Mouse (Mus musculus) embryonic facial prominence, embryonic 11.5 days (tissue): ENCODE measurements around the gene Plppr4. TPM values are rescaled to one million over a fixed set of nuclear protein-coding genes. Genes with fewer than 3 reads are reported as not detected.

Experiments used
- ATAC-seq: fragments of 200-750 bp; cut with Nextera tagmentation; replicated peaks from 2 replicates; pipeline ENCODE4 v1.8.0; 2017; ENCODE audit warnings: low read depth; ENCODE audit not compliant: insufficient number of reproducible peaks, low FRiP score, low TSS enrichment
- DNase-seq: peaks from one replicate; pipeline ENCODE4 v3.0.0-alpha.2; 2015; ENCODE audit warnings: low spot score
- H3K27ac ChIP-seq: fragments of 300-500 bp; sonication (generic); replicated peaks from 2 replicates; pipeline ENCODE4 v1.5.1; 2014; ENCODE audit warnings: mild to moderate bottlenecking, low read depth, low read length, control low read depth
- H3K27me3 ChIP-seq: fragments of 300-500 bp; sonication (generic); 2 replicates; pipeline ENCODE4 v1.6.1; 2014; ENCODE audit warnings: mild to moderate bottlenecking, low read length, moderate library complexity, mixed read lengths; ENCODE audit not compliant: control insufficient read depth, insufficient read depth
- H3K36me3 ChIP-seq: fragments of 300-500 bp; sonication (generic); replicated peaks from 2 replicates; pipeline ENCODE4 v1.6.1; 2014; ENCODE audit warnings: low read depth, mild to moderate bottlenecking, low read length, moderate library complexity, mixed read lengths; ENCODE audit not compliant: control insufficient read depth, insufficient read depth
- H3K4me1 ChIP-seq: fragments of 300-500 bp; sonication (generic); 2 replicates; pipeline ENCODE4 v1.6.1; 2014; ENCODE audit warnings: low read length, mixed read lengths; ENCODE audit not compliant: control insufficient read depth, insufficient read depth
- H3K4me2 ChIP-seq: fragments of 300-500 bp; sonication (generic); 2 replicates; pipeline ENCODE4 v1.6.1; 2014; ENCODE audit warnings: low read depth, mild to moderate bottlenecking, control low read depth, low read length, moderate library complexity
- H3K4me3 ChIP-seq: fragments of 300-500 bp; sonication (generic); 2 replicates; pipeline ENCODE4 v1.5.1; 2014; ENCODE audit warnings: low read depth, low read length, control low read depth
- H3K9ac ChIP-seq: fragments of 300-500 bp; sonication (generic); replicated peaks from 2 replicates; pipeline ENCODE4 v1.6.1; 2014; ENCODE audit warnings: mild to moderate bottlenecking, control low read depth, low read length
- H3K9me3 ChIP-seq: fragments of 300-500 bp; sonication (generic); replicated peaks from 2 replicates; pipeline ENCODE4 v1.6.1; 2016; ENCODE audit warnings: mild to moderate bottlenecking, low read length, inconsistent platforms, mixed read lengths; ENCODE audit not compliant: control insufficient read depth
- WGBS: fragments of 180-500 bp; shearing (Covaris S2); extraction: QIAGEN DNeasy Blood & Tissue Kit; methylation state at CpG from one replicate; pipeline ENCODE4 v1.1.7; 2014; 5-methylcytosine and 5-hydroxymethylcytosine counted together
- polyA plus RNA-seq: library from polyadenylated mRNA; unstranded; fragments of >200 nt; fragmentation: Nextera tagmentation; extraction: Ambion mirVana; gene quantifications from 2 replicates; pipeline ENCODE4 v1.2.1, GENCODE M21; 2014

The Plppr4 gene
- polyA plus RNA-seq, 1 experiment from 2014 or later, result 0.35 TPM

DNA sequence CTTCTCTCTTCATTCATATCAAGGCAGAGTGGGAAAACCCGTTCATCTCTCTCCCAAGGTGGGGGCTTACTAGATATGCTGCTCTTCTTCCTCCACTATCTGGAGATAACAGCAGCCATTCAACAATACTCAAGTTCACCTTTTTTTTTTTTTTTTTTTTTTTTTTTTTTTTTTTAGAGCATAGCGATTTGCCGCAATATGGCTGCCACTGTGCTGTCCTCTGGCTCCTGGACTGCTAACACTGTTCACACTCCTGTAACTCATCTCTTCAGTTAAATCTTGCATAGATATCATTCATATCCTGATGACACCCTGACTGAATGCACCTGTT is 51.1 kb downstream of the Plppr4 start:
- 90% methylated on average over 3 of the region's 3 CpGs for WGBS
- Histone ChIP-seq H3K9ac (no peak overlapping the region), H3K4me3 (no peak overlapping the region), H3K9me3 (no peaks in the 10 kb centered on the region), H3K27me3 (no peaks in the 10 kb centered on the region), H3K4me2 (no peak overlapping the region), H3K4me1 (no peaks in the 10 kb centered on the region), H3K27ac (no peak overlapping the region), H3K36me3 (no peaks in the 10 kb centered on the region)
- no peak for ATAC-seq
- no peak for DNase-seq

DNA sequence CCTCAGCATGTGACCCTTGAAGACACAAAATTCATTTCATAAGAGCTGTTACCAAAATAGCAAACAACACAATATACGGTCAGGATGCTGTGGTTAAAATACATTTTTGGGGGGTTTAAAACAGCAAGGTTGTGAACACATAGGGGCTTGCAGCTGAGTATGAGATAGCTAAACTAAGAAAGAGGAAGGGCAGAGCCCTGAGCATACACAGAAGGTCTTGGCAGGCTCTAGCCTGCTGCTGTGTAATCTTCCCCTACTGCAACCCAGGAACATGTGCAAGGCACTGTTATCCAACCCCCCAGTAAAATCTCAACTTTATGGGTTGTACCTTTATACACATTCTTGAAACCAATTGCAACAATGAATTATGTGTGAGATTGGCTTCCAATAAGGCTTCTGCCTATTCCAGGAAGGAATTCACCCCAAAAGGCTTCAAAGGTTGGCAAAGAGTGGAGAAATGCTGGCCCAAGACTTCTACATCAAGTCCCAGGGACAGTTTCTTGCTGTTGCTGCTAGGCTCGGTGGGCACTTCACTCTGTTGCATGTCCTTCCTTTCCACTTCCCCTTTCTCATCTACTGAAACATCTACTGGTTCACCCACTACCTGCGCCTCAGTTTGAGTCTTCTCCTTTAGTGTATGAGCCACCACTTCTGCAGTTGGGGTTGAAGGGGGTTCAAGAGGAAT is 51.6 kb downstream of the Plppr4 start:
- Histone ChIP-seq H3K36me3 (no peaks in the 10 kb centered on the region), H3K9me3 (no peaks in the 10 kb centered on the region), H3K9ac (no peak overlapping the region), H3K4me1 (no peaks in the 10 kb centered on the region), H3K4me2 (no peak overlapping the region), H3K27ac (no peak overlapping the region), H3K4me3 (no peak overlapping the region), H3K27me3 (no peaks in the 10 kb centered on the region)
- ATAC-seq (no peak), DNase-seq (no peak)
- 93% methylated on average over 3 of the region's 3 CpGs for WGBS

DNA sequence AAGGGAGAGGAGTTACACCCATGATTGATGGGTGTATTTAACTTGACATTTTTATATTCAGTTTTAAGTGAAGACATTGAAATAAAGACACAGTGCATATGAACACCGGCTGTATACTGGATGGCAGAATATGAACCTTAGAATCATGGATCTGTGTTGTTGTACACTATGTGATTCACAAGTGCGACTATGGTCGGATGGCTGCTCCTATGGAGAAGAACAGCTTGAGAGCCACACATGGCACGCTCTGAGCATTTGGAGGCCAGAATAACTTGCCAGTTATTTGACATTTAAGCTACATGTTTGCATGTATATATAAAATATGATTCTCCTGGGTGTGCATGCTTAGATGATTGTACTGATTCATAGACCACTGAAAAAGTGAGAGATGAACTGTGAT is 53.1 kb downstream of the Plppr4 start:
- ATAC-seq, result no peak
- Histone ChIP-seq H3K4me3 (no peak overlapping the region), H3K9ac (no peak overlapping the region), H3K4me1 (no peaks in the 10 kb centered on the region), H3K27ac (no peak overlapping the region), H3K27me3 (no peaks in the 10 kb centered on the region), H3K36me3 (no peaks in the 10 kb centered on the region), H3K9me3 (no peaks in the 10 kb centered on the region), H3K4me2 (no peak overlapping the region)
- DNase-seq, result no peak
- WGBS, result 93% methylated on average over 4 of the region's 4 CpGs

DNA sequence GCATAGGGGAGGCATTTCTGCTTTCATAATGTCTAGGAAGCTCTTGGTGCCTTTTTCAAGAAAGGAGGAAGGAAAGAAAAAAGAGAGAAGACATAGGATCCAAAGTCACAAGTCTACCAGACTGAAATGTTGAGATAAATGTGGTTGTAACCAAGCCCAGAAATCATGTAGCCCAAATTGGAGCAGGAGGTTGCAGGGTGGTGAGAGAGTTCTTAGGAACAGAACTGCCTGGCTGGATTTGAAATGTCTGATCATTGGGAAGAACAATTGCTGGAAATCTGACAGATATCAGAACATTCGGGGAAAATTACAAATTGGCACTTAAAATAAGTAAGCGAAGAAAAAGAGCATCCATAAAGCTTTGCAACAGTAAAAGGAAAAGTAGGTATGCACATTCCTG is 56.6 kb downstream of the Plppr4 start:
- Histone ChIP-seq H3K4me3 (no peak overlapping the region), H3K9me3 (no peaks in the 10 kb centered on the region), H3K27me3 (no peaks in the 10 kb centered on the region), H3K4me2 (no peak overlapping the region), H3K4me1 (no peaks in the 10 kb centered on the region), H3K9ac (no peak overlapping the region), H3K36me3 (no peaks in the 10 kb centered on the region), H3K27ac (no peak overlapping the region)
- WGBS, result 79% methylated on average over 2 of the region's 2 CpGs
- no peak for DNase-seq
- no peak for ATAC-seq

DNA sequence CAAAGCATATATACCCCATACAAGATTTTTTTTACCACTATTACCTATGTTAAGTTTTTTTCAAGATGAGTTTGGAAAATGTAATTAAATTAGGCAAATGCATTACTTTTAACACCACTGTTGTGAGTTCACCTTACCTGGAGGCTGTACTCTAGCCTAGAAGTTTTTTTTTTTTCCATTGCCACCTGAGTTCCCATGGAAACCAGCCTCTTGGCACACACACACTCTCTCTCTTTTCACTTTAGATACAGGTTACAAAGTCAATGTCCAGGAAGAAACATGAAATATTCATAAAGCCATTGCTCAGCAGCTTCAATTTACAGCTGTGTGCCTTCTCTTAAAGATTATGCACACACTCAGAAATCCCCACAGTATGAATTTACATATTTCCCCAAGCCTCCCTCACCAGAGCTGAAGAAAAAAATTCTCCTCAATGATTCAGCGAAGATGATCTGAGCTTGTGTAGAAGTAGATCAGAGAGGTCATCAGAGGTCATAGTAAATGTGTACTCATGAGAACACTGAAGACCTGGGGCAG is 59.9 kb downstream of the Plppr4 start:
- no peak overlapping the region for H3K4me3 ChIP-seq
- no peak overlapping the region for H3K9ac ChIP-seq
- WGBS, result 61% methylated on average over 1 of the region's 1 CpGs
- no peak overlapping the region for H3K4me2 ChIP-seq
- ATAC-seq, result no peak
- no peak for DNase-seq
- H3K27me3 ChIP-seq, result no peaks in the 10 kb centered on the region
- no peak overlapping the region for H3K27ac ChIP-seq
- H3K4me1 ChIP-seq, result no peaks in the 10 kb centered on the region
- no peaks in the 10 kb centered on the region for H3K9me3 ChIP-seq
- H3K36me3 ChIP-seq, result no peaks in the 10 kb centered on the region

DNA sequence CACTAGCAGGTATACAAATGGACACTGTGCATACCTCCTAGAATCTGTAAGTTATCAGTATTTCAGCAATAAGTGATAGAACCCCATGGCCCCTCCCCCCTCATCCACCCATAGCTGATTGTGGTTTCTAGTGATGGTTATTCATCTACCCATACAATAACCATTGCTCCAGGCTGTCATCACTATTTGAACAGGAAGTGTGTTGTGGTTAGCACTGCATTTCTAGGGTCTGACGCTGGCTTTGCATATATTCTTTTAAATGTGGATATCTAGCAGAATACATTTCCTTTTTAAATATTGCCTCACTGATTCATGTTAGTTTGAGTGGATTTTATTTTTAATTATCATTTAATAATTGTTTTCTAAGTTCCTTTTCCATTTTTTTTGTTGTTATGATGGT is 62.9 kb downstream of the Plppr4 start:
- Histone ChIP-seq H3K27me3 (no peaks in the 10 kb centered on the region), H3K4me2 (no peak overlapping the region), H3K4me3 (no peak overlapping the region), H3K4me1 (no peaks in the 10 kb centered on the region), H3K36me3 (no peaks in the 10 kb centered on the region), H3K9me3 (no peaks in the 10 kb centered on the region), H3K27ac (no peak overlapping the region), H3K9ac (no peak overlapping the region)
- DNase-seq (no peak), ATAC-seq (no peak)
- 79% methylated on average over 1 of the region's 1 CpGs for WGBS

DNA sequence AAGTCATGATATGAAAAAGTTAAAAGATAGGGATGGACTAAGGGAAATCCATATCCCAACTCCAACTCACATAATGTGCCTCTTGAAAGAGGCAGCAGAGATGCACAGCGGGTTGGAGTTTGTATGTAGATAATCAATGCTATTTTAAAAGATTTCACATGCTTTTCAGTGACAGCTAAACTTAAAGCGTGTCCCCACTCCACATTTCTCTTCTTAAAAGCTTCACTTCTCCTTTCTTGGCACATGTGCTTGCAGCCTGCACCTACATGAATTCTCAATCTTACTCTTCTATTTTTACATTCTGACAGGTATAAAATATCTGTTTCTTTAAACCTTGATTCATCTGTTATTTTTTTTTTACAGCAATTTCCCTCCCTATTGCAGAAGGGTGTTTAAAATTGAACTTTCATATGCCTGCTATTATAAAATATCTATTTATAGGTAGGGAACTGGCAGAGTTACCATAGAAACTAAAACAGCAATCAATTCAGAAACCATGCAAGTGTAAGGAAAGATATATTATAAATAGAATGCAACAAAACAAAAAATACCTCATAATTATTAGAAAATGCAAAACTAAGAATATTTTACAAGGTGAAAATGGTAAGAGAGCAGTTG is 66.3 kb downstream of the Plppr4 start:
- H3K9ac ChIP-seq, result no peak overlapping the region
- H3K4me2 ChIP-seq, result no peak overlapping the region
- H3K9me3 ChIP-seq, result no peaks in the 10 kb centered on the region
- no peaks in the 10 kb centered on the region for H3K27me3 ChIP-seq
- H3K36me3 ChIP-seq, result no peaks in the 10 kb centered on the region
- DNase-seq, result no peak
- no peak overlapping the region for H3K4me3 ChIP-seq
- 89% methylated on average over 2 of the region's 2 CpGs for WGBS
- no peaks in the 10 kb centered on the region for H3K4me1 ChIP-seq
- no peak for ATAC-seq
- no peak overlapping the region for H3K27ac ChIP-seq
